Mouse (Mus musculus): ENCODE data around the gene Agmat.

DNA sequence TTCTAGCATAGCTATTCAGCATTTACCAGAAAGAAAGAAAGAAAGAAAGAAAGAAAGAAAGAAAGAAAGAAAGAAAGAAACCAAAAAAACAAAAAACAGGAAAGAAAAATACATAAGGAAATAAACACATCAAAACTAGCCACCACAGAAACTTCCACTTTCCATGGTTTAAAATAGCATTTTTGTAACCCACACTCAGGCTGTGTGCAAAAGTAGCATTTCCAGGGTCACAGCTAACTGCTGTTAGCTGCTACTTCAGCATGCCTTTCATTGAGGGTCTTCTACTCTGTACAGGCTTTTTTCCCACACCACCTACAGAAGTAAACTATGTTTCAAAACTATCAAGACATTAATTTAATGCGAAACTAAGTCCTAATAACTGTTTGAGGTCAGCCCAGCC, 27.2 kb upstream of the Agmat start:
- TF ChIP-seq CTCF (IDR thresholded peaks at IDR 0.05; ENCODE audit: low read depth), result no peak
- TF ChIP-seq EP300 (IDR thresholded peaks at IDR 0.05; ENCODE audit: low read depth), result no peak
